Mouse (Mus musculus) midbrain, embryonic 14.5 days (tissue): ENCODE measurements around the gene Ear6. TPM values are rescaled to one million over a fixed set of nuclear protein-coding genes. Genes with fewer than 3 reads are reported as not detected.
"Not testable (repeated sequence)": the region's sequence is repeated elsewhere in the genome, so short reads cannot be mapped to it uniquely, and the experiment has no call there.

Experiments used
- ATAC-seq: fragments of 200-750 bp; cut with Nextera tagmentation; 2 replicates; pipeline ENCODE4 v1.8.0; 2017; ENCODE audit warnings: moderate number of reproducible peaks, moderate library complexity; ENCODE audit not compliant: low FRiP score, low TSS enrichment
- DNase-seq: peaks from one replicate; pipeline ENCODE4 v3.0.0-alpha.2; 2015
- H3K27ac ChIP-seq: fragments of 300-500 bp; sonication (generic); replicated peaks from 2 replicates; pipeline ENCODE4 v1.5.1; 2014; ENCODE audit warnings: mild to moderate bottlenecking, low read depth, low read length, moderate library complexity
- H3K27me3 ChIP-seq: fragments of 300-500 bp; sonication (generic); 2 replicates; pipeline ENCODE4 v1.6.1; 2014; ENCODE audit warnings: low read length, control low read depth, mixed read lengths; ENCODE audit not compliant: control insufficient read depth, insufficient read depth
- H3K36me3 ChIP-seq: fragments of 300-500 bp; sonication (generic); 2 replicates; pipeline ENCODE4 v1.6.1; 2014; ENCODE audit warnings: low read length, control low read depth; ENCODE audit not compliant: control insufficient read depth, insufficient read depth
- H3K4me1 ChIP-seq: fragments of 300-500 bp; sonication (generic); 2 replicates; pipeline ENCODE4 v1.6.1; 2014; ENCODE audit warnings: mild to moderate bottlenecking, antibody characterized with exemption, low read length, control low read depth; ENCODE audit not compliant: control insufficient read depth, insufficient read depth
- H3K4me2 ChIP-seq: fragments of 300-500 bp; sonication (generic); 2 replicates; pipeline ENCODE4 v1.6.1; 2014; ENCODE audit warnings: mild to moderate bottlenecking, low read length, moderate library complexity
- H3K4me3 ChIP-seq: fragments of 300-500 bp; sonication (generic); replicated peaks from 2 replicates; pipeline ENCODE4 v1.5.1; 2014; ENCODE audit warnings: low read depth, low read length
- H3K9ac ChIP-seq: fragments of 300-500 bp; sonication (generic); replicated peaks from 2 replicates; pipeline ENCODE4 v1.6.1; 2014; ENCODE audit warnings: mild to moderate bottlenecking, low read length, moderate library complexity
- H3K9me3 ChIP-seq: fragments of 300-500 bp; sonication (generic); 2 replicates; pipeline ENCODE4 v1.6.1; 2016; ENCODE audit warnings: low read length, control low read depth, mixed read lengths; ENCODE audit not compliant: control insufficient read depth
- WGBS: fragments of 180-500 bp; shearing (Covaris S2); extraction: QIAGEN DNeasy Blood & Tissue Kit; methylation state at CpG from one replicate; pipeline ENCODE4 v1.1.7; 2014; 5-methylcytosine and 5-hydroxymethylcytosine counted together
- polyA plus RNA-seq: library from polyadenylated mRNA; unstranded; fragments of >200 nt; fragmentation: Nextera tagmentation; extraction: Ambion mirVana; gene quantifications from 2 replicates; pipeline ENCODE4 v1.2.1, GENCODE M21; 2014

Gene Ear6
- not detected in 2 replicates for polyA plus RNA-seq

GRCm38 (mm10) chr14:51853399-51853798, at the start of gene Ear6:
Gene Ear6, plus strand, starts transcription at chr14:51853699.
- Histone ChIP-seq H3K4me2 (no peak within 1 kb of the TSS), H3K4me1 (no peaks in the 10 kb centered on the region), H3K36me3 (no peaks in the 10 kb centered on the region), H3K27ac (no peak within 1 kb of the TSS), H3K4me3 (no peak within 1 kb of the TSS), H3K9me3 (no peaks in the 10 kb centered on the region), H3K9ac (no peak within 1 kb of the TSS), H3K27me3 (no peaks in the 10 kb centered on the region)
- DNase-seq, result no peak
- no peak for ATAC-seq

- no peaks in the 10 kb centered on the region for H3K4me1 ChIP-seq
- no peak overlapping the region for H3K4me2 ChIP-seq
- ATAC-seq (no peak), DNase-seq (no peak)
- no peaks in the 10 kb centered on the region for H3K9me3 ChIP-seq
- no peak overlapping the region for H3K4me3 ChIP-seq
- H3K9ac ChIP-seq, result no peak overlapping the region
- H3K36me3 ChIP-seq, result no peaks in the 10 kb centered on the region
- WGBS, result 82% methylated on average over 1 of the region's 1 CpGs
- no peaks in the 10 kb centered on the region for H3K27me3 ChIP-seq
- no peak overlapping the region for H3K27ac ChIP-seq
Measured at GRCm38 (mm10) chr14:51826625-51827024, 26.9 kb upstream of the Ear6 start.

GRCm38 (mm10) chr14:51827842-51828241, 25.7 kb upstream of the Ear6 start:
- not testable (repeated sequence) for H3K4me1 ChIP-seq, H3K4me3 ChIP-seq, H3K27me3 ChIP-seq, H3K9ac ChIP-seq, H3K36me3 ChIP-seq, H3K27ac ChIP-seq, H3K4me2 ChIP-seq, H3K9me3 ChIP-seq
- DNase-seq (peak; percentile 35), ATAC-seq (peak; percentile 62; the same call in 1 of the 2 replicates)
- WGBS, result 38% methylated on average over 5 of the region's 5 CpGs

GRCm38 (mm10) chr14:51829188-51829587, 24.3 kb upstream of the Ear6 start:
- Histone ChIP-seq H3K27ac (no peak overlapping the region), H3K4me2 (no peak overlapping the region), H3K27me3 (no peaks in the 10 kb centered on the region), H3K36me3 (no peaks in the 10 kb centered on the region), H3K4me1 (no peaks in the 10 kb centered on the region), H3K9ac (no peak overlapping the region), H3K9me3 (no peaks in the 10 kb centered on the region), H3K4me3 (no peak overlapping the region)
- 79% methylated on average over 6 of the region's 6 CpGs for WGBS
- DNase-seq, result no peak
- no peak for ATAC-seq

GRCm38 (mm10) chr14:51838480-51838879, 15.0 kb upstream of the Ear6 start:
- DNase-seq, result peak; percentile 2
- WGBS, result 29% methylated on average over 2 of the region's 2 CpGs
- H3K27me3 ChIP-seq, result not testable (repeated sequence)

GRCm38 (mm10) chr14:51842250-51842649, 11.2 kb upstream of the Ear6 start:
- Histone ChIP-seq H3K9ac (no peak overlapping the region), H3K4me3 (no peak overlapping the region), H3K27ac (no peak overlapping the region), H3K27me3 (no peaks in the 10 kb centered on the region), H3K36me3 (no peaks in the 10 kb centered on the region), H3K4me1 (no peaks in the 10 kb centered on the region), H3K9me3 (no peaks in the 10 kb centered on the region), H3K4me2 (no peak overlapping the region)
- peak; percentile 9 for DNase-seq
- no peak for ATAC-seq
- WGBS, result 53% methylated on average over 1 of the region's 1 CpGs

More at GRCm38 (mm10) chr14:51838480-51838879, 15.0 kb upstream of the Ear6 start:
- H3K4me3 ChIP-seq, H3K4me1 ChIP-seq, H3K4me2 ChIP-seq, ATAC-seq, H3K9ac ChIP-seq, H3K36me3 ChIP-seq, H3K9me3 ChIP-seq, H3K27ac ChIP-seq: not testable (repeated sequence)

- H3K9me3 ChIP-seq, result no peaks in the 10 kb centered on the region
- H3K36me3 ChIP-seq, result no peaks in the 10 kb centered on the region
- no peak for ATAC-seq
- no peaks in the 10 kb centered on the region for H3K27me3 ChIP-seq
- WGBS, result 97% methylated on average over 2 of the region's 2 CpGs
- H3K4me2 ChIP-seq, result no peak overlapping the region
- DNase-seq, result no peak
- no peaks in the 10 kb centered on the region for H3K4me1 ChIP-seq
- H3K9ac ChIP-seq, result no peak overlapping the region
- H3K4me3 ChIP-seq, result no peak overlapping the region
- no peak overlapping the region for H3K27ac ChIP-seq
Measured at GRCm38 (mm10) chr14:51842781-51843180, 10.7 kb upstream of the Ear6 start.

GRCm38 (mm10) chr14:51843882-51844281, 9.6 kb upstream of the Ear6 start:
- no peak overlapping the region for H3K4me3 ChIP-seq
- ATAC-seq, result no peak
- no peaks in the 10 kb centered on the region for H3K4me1 ChIP-seq
- no peaks in the 10 kb centered on the region for H3K36me3 ChIP-seq
- no peak for DNase-seq
- no peak overlapping the region for H3K4me2 ChIP-seq
- H3K9ac ChIP-seq, result no peak overlapping the region
- no peak overlapping the region for H3K27ac ChIP-seq
- H3K27me3 ChIP-seq, result no peaks in the 10 kb centered on the region
- no peaks in the 10 kb centered on the region for H3K9me3 ChIP-seq

GRCm38 (mm10) chr14:51846566-51846965, 6.9 kb upstream of the Ear6 start:
- no peaks in the 10 kb centered on the region for H3K36me3 ChIP-seq
- H3K27ac ChIP-seq, result no peak overlapping the region
- H3K4me1 ChIP-seq, result no peaks in the 10 kb centered on the region
- ATAC-seq (no peak), DNase-seq (no peak)
- no peaks in the 10 kb centered on the region for H3K27me3 ChIP-seq
- no peak overlapping the region for H3K4me2 ChIP-seq
- no peaks in the 10 kb centered on the region for H3K9me3 ChIP-seq
- WGBS, result 62% methylated on average over 3 of the region's 3 CpGs
- H3K9ac ChIP-seq, result no peak overlapping the region
- no peak overlapping the region for H3K4me3 ChIP-seq
